Mouse (Mus musculus): Measurements from ENCODE around the gene Efemp2. TPM values are rescaled to one million over a fixed set of nuclear protein-coding genes. Genes with fewer than 3 reads are reported as not detected.

Efemp2 gene
- 0.41 and 1.7 TPM in 2 replicates for polyA plus RNA-seq (2012; ENCODE audit: low replicate concordance)

GRCm38 (mm10) chr19:5473720-5474119, at the start of gene Efemp2:
Gene Efemp2, plus strand, starts transcription at chr19:5473954.

DNA sequence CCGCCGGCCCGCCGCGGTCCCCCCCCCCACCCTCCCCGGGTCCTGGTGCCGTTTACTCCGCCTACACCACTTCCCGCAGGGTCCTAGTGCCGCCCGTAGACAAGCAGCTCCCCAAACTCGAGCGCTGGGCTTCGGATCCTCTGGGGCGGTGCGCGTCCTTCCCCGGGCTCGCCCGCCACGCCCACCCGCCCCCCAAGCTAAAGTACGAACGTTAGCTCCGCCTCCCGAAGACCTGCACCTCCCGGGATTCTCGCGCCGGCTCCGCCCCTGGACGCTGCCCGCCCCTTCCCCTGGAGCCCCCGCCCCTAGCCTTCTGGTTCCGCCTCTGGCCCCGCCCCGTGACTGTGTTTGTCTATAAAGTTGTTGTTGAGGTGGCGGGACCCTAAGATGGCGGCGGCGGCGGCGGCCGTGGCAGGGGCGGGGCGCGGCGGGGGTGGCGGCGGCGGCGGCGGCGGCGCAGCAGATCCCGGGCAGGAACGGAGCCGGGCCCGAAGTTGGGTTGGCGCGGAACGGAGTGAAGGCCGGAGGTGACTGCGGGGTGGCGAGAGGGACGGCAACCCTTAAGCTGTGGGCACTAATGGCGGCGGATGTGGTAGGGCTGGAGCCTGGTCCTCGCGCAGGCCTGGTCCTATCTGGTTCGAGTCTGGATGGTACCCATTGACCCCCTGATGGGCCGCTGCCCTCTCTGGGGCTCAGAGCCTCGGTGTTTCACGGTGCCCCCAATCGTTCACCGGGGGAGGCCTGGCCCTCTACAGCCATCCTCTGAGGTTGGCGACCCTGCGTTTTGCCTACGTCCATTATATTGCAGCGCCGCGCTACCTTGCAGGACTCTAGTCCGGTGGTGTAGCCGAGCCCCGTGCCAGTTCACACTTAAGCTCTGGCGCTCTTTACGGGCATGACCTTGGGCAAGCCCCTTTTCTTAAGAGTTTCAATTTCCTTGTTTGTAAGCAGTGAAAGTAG, 48.7 kb upstream of the Efemp2 start, which contains the start of the genes Drap1 and AI837181:
Drap1 (minus strand) TSS at position 198 of the 960 bp plus-strand sequence.
AI837181 (plus strand) TSS at position 363 of the 960 bp plus-strand sequence.

GRCm38 (mm10) chr19:5447515-5448353, 26.0 kb upstream of the Efemp2 start, which contains the start of gene Fosl1:
Gene Fosl1, plus strand, starts transcription at chr19:5447547.

DNA sequence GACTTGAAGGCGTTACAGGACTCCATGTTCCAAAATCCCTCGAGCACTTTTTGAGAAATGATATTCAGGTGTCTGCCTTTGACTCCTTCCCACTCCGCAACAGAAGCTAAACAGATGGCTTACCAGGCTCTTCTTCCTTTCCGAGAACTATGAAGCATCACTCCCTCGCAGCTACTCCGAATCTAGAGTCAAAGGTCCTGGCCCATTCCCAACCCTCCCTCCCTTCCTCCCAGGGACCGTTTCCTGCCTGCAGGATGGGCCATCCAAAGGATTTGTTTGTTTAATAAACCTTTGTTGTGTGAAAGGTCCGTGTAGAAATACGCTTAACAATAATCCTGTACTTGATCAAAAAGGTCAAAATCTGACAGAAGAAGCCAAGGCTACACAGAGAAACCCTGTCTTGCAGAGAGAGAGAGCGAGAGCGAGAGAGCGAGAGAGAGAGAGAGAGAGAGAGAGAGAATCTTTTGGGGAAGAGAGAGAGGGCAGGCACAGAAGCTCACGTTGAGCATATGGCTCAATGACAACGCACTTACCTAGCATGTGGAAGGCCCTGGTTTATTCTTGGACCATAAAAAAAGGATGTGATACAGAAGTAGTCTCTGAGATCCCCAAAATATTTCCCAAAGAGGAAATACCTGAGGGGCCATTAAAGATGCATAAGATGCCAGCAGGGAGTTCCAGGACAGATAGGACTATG, 15.9 kb upstream of the Efemp2 start, which contains the start of gene Ccdc85b:
Ccdc85b (minus strand) TSS at position 149 of the 697 bp plus-strand sequence.

DNA sequence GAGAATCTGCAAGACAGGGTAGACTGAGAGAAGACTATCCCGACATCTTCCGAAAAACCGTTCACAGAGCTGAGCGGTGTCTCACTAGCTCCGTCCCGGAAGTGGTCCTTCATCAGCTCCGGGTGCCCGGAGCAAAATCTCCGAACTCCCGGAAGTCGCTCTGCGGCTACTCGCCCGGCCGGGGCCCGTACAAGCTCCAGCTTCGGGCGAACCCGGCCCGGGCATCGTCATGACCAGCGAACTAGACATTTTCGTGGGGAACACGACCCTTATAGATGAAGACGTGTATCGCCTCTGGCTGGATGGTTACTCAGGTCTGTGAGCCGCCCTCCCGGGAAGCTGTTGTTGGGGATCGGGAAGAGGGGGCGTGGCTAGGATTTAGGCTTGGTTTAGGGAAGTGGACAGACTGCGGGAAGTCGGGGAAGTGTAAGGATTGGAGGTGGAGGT, 13.3 kb upstream of the Efemp2 start, which contains the start of gene Fibp:
Fibp (plus strand) TSS at position 151 of the 447 bp plus-strand sequence.

GRCm38 (mm10) chr19:5468374-5468773, 5.4 kb upstream of the Efemp2 start, which contains the start of gene Ctsw:
Gene Ctsw, minus strand, starts transcription at chr19:5468507.

DNA sequence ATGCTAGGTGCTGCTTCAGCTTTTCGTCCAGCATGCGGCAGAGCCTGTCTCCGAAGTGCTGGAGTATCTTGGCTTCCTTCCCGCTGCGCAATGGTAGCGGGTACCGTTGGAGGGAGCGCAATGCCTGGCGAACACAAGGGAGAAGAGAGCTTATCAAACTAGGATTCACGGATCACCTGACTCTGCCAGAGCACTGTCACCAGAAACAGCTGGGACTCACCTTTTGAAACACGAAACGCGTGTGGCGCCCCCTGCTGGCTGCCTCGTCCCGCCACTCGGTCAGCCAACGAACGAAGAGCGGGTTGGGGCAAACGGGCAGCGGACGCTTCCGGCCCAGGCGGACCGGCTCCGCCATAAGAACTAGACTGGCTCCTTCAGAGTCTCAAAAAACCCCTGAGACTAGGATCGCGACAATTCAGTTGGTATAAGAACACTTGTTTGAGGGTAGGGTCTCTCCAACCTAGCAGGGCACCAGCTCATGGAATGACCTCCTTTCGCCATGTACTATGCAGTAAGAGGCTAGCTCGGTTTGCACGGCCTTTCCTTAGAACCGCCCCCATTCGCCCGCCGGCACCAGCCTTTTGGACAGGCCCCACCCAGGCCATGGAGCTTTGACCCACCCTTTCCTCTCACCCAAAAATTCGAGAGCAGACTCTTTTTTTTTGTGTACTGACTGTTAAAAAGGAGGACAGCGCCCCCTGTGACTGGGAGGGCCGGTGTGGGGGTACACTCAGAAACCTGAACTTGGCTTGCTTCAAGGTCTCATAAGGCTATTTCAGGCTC, 14.2 kb downstream of the Efemp2 start, which contains the start of gene Mus81:
Mus81 (minus strand) TSS at position 635 of the 783 bp plus-strand sequence.

GRCm38 (mm10) chr19:5490313-5490897, 16.7 kb downstream of the Efemp2 start, which contains the start of gene Cfl1:
Gene Cfl1, plus strand, starts transcription at chr19:5490455.

GRCm38 (mm10) chr19:5503687-5504086, 29.9 kb downstream of the Efemp2 start, which contains the start of gene 1700020D05Rik:
Gene 1700020D05Rik, minus strand, starts transcription at chr19:5503787.

GRCm38 (mm10) chr19:5510031-5511026, 36.6 kb downstream of the Efemp2 start, which contains the start of gene Snx32:
Gene Snx32, minus strand, starts transcription at chr19:5510538.

Other genes with a start within 250 kb of the Efemp2 start
- gene Pacs1, start 200.8 kb upstream of the Efemp2 start, polyA plus RNA-seq (2012; ENCODE audit: low replicate concordance) = 58.7 and 139 TPM in 2 replicates
- gene Sf3b2, start 178.5 kb upstream of the Efemp2 start, polyA plus RNA-seq (2012; ENCODE audit: low replicate concordance) = 305 and 456 TPM in 2 replicates
- gene Gal3st3, start 175.6 kb upstream of the Efemp2 start, polyA plus RNA-seq (2012; ENCODE audit: low replicate concordance) = not detected in 2 replicates
- gene Catsper1, start 138.2 kb upstream of the Efemp2 start, polyA plus RNA-seq (2012; ENCODE audit: low replicate concordance) = not detected in 2 replicates
- gene Cst6, start 124.4 kb upstream of the Efemp2 start, polyA plus RNA-seq (2012; ENCODE audit: low replicate concordance) = 0.84 TPM in 1 of 2 replicates, not detected in the other
- gene Eif1ad, start 107.2 kb upstream of the Efemp2 start, polyA plus RNA-seq (2012; ENCODE audit: low replicate concordance) = 22.5 and 33.0 TPM in 2 replicates
- 60.4 and 65.3 TPM in 2 replicates for gene Banf1, start 106.8 kb upstream of the Efemp2 start, polyA plus RNA-seq (2012; ENCODE audit: low replicate concordance)
- gene Sart1, start 85.3 kb upstream of the Efemp2 start, polyA plus RNA-seq (2012; ENCODE audit: low replicate concordance) = 110 and 179 TPM in 2 replicates
- gene Tsga10ip, start 71.4 kb upstream of the Efemp2 start, polyA plus RNA-seq (2012; ENCODE audit: low replicate concordance) = 0.49 and 0.58 TPM in 2 replicates
- gene Drap1, start 49.0 kb upstream of the Efemp2 start, polyA plus RNA-seq (2012; ENCODE audit: low replicate concordance) = 303 and 479 TPM in 2 replicates
- 107 and 177 TPM in 2 replicates for gene AI837181, start 48.8 kb upstream of the Efemp2 start, polyA plus RNA-seq (2012; ENCODE audit: low replicate concordance)
- gene Fosl1, start 26.4 kb upstream of the Efemp2 start, polyA plus RNA-seq (2012; ENCODE audit: low replicate concordance) = 0.48 and 1.9 TPM in 2 replicates
- 10.9 and 19.5 TPM in 2 replicates for gene Ccdc85b, start 16.1 kb upstream of the Efemp2 start, polyA plus RNA-seq (2012; ENCODE audit: low replicate concordance)
- 31.3 and 343 TPM in 2 replicates for gene Fibp, start 13.3 kb upstream of the Efemp2 start, polyA plus RNA-seq (2012; ENCODE audit: low replicate concordance)
- 5.4 and 7.6 TPM in 2 replicates for gene Ctsw, start 5.4 kb upstream of the Efemp2 start, polyA plus RNA-seq (2012; ENCODE audit: low replicate concordance)
- 61.7 and 62.0 TPM in 2 replicates for gene Mus81, start 14.4 kb downstream of the Efemp2 start, polyA plus RNA-seq (2012; ENCODE audit: low replicate concordance)
- 1,270 and 1,994 TPM in 2 replicates for gene Cfl1, start 16.5 kb downstream of the Efemp2 start, polyA plus RNA-seq (2012; ENCODE audit: low replicate concordance)
- 0.41 and 1.1 TPM in 2 replicates for gene 1700020D05Rik, start 29.8 kb downstream of the Efemp2 start, polyA plus RNA-seq (2012; ENCODE audit: low replicate concordance)
- gene Snx32, start 36.6 kb downstream of the Efemp2 start, polyA plus RNA-seq (2012; ENCODE audit: low replicate concordance) = 3.6 and 8.4 TPM in 2 replicates
- gene Ovol1, start 86.7 kb downstream of the Efemp2 start, polyA plus RNA-seq (2012; ENCODE audit: low replicate concordance) = not detected in 2 replicates
- gene Ap5b1, start 94.1 kb downstream of the Efemp2 start, polyA plus RNA-seq (2012; ENCODE audit: low replicate concordance) = 50.2 and 53.5 TPM in 2 replicates
- 126 and 206 TPM in 2 replicates for gene Rnaseh2c, start 127.9 kb downstream of the Efemp2 start, polyA plus RNA-seq (2012; ENCODE audit: low replicate concordance)
- gene Kat5, start 136.3 kb downstream of the Efemp2 start, polyA plus RNA-seq (2012; ENCODE audit: low replicate concordance) = 74.4 and 113 TPM in 2 replicates
- gene Rela, start 163.5 kb downstream of the Efemp2 start, polyA plus RNA-seq (2012; ENCODE audit: low replicate concordance) = 119 and 167 TPM in 2 replicates
- 869 and 1,782 TPM in 2 replicates for gene Sipa1, start 189.8 kb downstream of the Efemp2 start, polyA plus RNA-seq (2012; ENCODE audit: low replicate concordance)
- 160 and 317 TPM in 2 replicates for gene Map3k11, start 214.8 kb downstream of the Efemp2 start, polyA plus RNA-seq (2012; ENCODE audit: low replicate concordance)
- 364 and 1,099 TPM in 2 replicates for gene Pcnx3, start 215.0 kb downstream of the Efemp2 start, polyA plus RNA-seq (2012; ENCODE audit: low replicate concordance)
- 0.54 and 1.7 TPM in 2 replicates for gene Kcnk7, start 230.4 kb downstream of the Efemp2 start, polyA plus RNA-seq (2012; ENCODE audit: low replicate concordance)

Measured in hematopoietic multipotent progenitor cell, adult 10-12 weeks (in vitro differentiated cells).